Mouse (Mus musculus) kidney, embryonic 15.5 days (tissue): ENCODE results near the gene Rhbdl1. TPM values are rescaled to one million over a fixed set of nuclear protein-coding genes. Genes with fewer than 3 reads are reported as not detected.
"Not testable (repeated sequence)": the region's sequence is repeated elsewhere in the genome, so short reads cannot be mapped to it uniquely, and the experiment has no call there.

Experiments used
- ATAC-seq: fragments of 200-750 bp; cut with Nextera tagmentation; replicated peaks from 2 replicates; pipeline ENCODE4 v1.8.0; 2017; ENCODE audit warnings: moderate TSS enrichment; ENCODE audit not compliant: low FRiP score
- H3K27ac ChIP-seq: fragments of 300-500 bp; sonication (generic); 2 replicates; pipeline ENCODE4 v1.5.1; 2015; ENCODE audit warnings: mild to moderate bottlenecking, inconsistent platforms
- H3K27me3 ChIP-seq: fragments of 300-500 bp; sonication (generic); 2 replicates; pipeline ENCODE4 v1.6.1; 2015; ENCODE audit warnings: inconsistent platforms
- H3K36me3 ChIP-seq: fragments of 300-500 bp; sonication (generic); 2 replicates; pipeline ENCODE4 v1.6.1; 2015; ENCODE audit warnings: inconsistent platforms
- H3K4me1 ChIP-seq: fragments of 300-500 bp; sonication (generic); 2 replicates; pipeline ENCODE4 v1.6.1; 2015; ENCODE audit warnings: inconsistent platforms
- H3K4me2 ChIP-seq: fragments of 300-500 bp; sonication (generic); 2 replicates; pipeline ENCODE4 v1.6.1; 2015; ENCODE audit warnings: moderate library complexity, mild to moderate bottlenecking, inconsistent platforms
- H3K4me3 ChIP-seq: fragments of 300-500 bp; sonication (generic); replicated peaks from 2 replicates; pipeline ENCODE4 v1.5.1; 2015; ENCODE audit warnings: mild to moderate bottlenecking, inconsistent platforms
- H3K9ac ChIP-seq: fragments of 300-500 bp; sonication (generic); 2 replicates; pipeline ENCODE4 v1.6.1; 2015; ENCODE audit warnings: mild to moderate bottlenecking, inconsistent platforms
- H3K9me3 ChIP-seq: fragments of 300-500 bp; sonication (generic); replicated peaks from 2 replicates; pipeline ENCODE4 v1.6.1; 2016; ENCODE audit warnings: inconsistent platforms
- WGBS: fragments of 180-500 bp; shearing (Covaris S2); methylation state at CpG from one replicate; pipeline ENCODE4 v1.1.7; 2015; ENCODE audit warnings: mixed read lengths; 5-methylcytosine and 5-hydroxymethylcytosine counted together
- polyA plus RNA-seq: library from polyadenylated mRNA; unstranded; fragments of >200 nt; fragmentation: Nextera tagmentation; extraction: Ambion mirVana; gene quantifications from 2 replicates; pipeline ENCODE4 v1.2.1, GENCODE M21; 2015

The Rhbdl1 gene
- polyA plus RNA-seq, 1 experiment from 2014 or later, result 3.8 TPM

- 91% methylated on average over 32 of the region's 32 CpGs for whole genome bisulfite sequencing
These were observed 40.9 kb upstream of the Rhbdl1 start for GRCm38 (mm10) chr17:25877741-25878610.

DNA sequence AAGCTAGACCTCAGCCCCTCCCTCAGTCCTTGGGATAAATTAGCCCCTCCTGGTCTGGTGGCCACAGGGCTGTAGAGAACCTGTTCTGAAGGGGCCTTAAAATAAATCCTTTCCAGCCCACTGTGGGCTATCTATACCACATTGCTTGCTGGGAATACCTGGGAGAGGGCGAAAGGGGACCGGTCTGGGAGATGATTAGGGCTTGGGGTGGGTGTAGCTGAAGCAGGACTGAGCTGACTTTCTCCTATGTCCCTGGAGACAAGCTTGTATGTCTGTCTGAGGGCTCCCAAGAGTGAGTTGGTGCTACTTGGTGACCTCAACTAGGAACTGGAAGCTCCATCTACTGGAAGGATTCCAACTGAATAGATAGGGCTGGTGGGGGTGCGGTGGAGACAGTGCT, 39.9 kb upstream of the Rhbdl1 start:
- peaks cover 52% of the 10 kb centered on the region for H3K4me1 ChIP-seq
- no peak overlapping the region for H3K9ac ChIP-seq
- no peaks in the 10 kb centered on the region for H3K9me3 ChIP-seq
- no peak overlapping the region; the same call in 1 of the 2 replicates for H3K4me3 ChIP-seq
- H3K27ac ChIP-seq, result no peak overlapping the region
- H3K4me2 ChIP-seq, result no peak overlapping the region
- no peak for ATAC-seq
- WGBS, result 94% methylated on average over 3 of the region's 3 CpGs
- no peaks in the 10 kb centered on the region for H3K27me3 ChIP-seq
- H3K36me3 ChIP-seq, result peaks cover 24% of the 10 kb centered on the region

More at GRCm38 (mm10) chr17:25877741-25878610, 40.9 kb upstream of the Rhbdl1 start:
- Histone ChIP-seq H3K36me3 (peaks cover 33% of the 10 kb centered on the region), H3K4me3 (no peak overlapping the region), H3K27me3 (no peaks in the 10 kb centered on the region), H3K4me1 (peaks cover 54% of the 10 kb centered on the region), H3K4me2 (no peak overlapping the region), H3K27ac (no peak overlapping the region), H3K9ac (no peak overlapping the region), H3K9me3 (no peaks in the 10 kb centered on the region)
- no peak for ATAC-seq

- H3K27ac ChIP-seq, result peak overlapping the region; percentile 96; the same call in 1 of the 2 replicates
- H3K9me3 ChIP-seq, result no peaks in the 10 kb centered on the region
- H3K4me3 ChIP-seq, result peak overlapping the region; percentile 84
- peaks cover 22% of the 10 kb centered on the region for H3K36me3 ChIP-seq
- no peaks in the 10 kb centered on the region for H3K27me3 ChIP-seq
- ATAC-seq, result no peak
- H3K4me2 ChIP-seq, result peak overlapping the region; percentile 92
- 58% methylated on average over 10 of the region's 10 CpGs for WGBS
- peaks cover 46% of the 10 kb centered on the region for H3K4me1 ChIP-seq
- peak overlapping the region; percentile 77 for H3K9ac ChIP-seq
These were observed 39.3 kb upstream of the Rhbdl1 start for GRCm38 (mm10) chr17:25876347-25876915.

- H3K4me3 ChIP-seq, result peak overlapping the region; percentile 84
- 1% methylated on average over 59 of the region's 59 CpGs for WGBS
These were observed 38.4 kb upstream of the Rhbdl1 start for GRCm38 (mm10) chr17:25875171-25876136.

GRCm38 (mm10) chr17:25874721-25875170, 37.7 kb upstream of the Rhbdl1 start, which contains the start of gene Mettl26:
Mettl26 (plus strand) TSS chr17:25875074.
- H3K4me3 ChIP-seq, result peak within 1 kb of the TSS; percentile 84
- peak within 1 kb of the TSS; percentile 96 for H3K27ac ChIP-seq
- H3K27me3 ChIP-seq, result no peaks in the 10 kb centered on the region
- peak; percentile 64 for ATAC-seq
- H3K4me2 ChIP-seq, result peak within 1 kb of the TSS; percentile 92
- peaks cover 21% of the 10 kb centered on the region for H3K36me3 ChIP-seq
- WGBS, result under 1% methylated on average over 25 of the region's 25 CpGs
- H3K9me3 ChIP-seq, result no peaks in the 10 kb centered on the region
- H3K9ac ChIP-seq, result peak within 1 kb of the TSS; percentile 77
- peaks cover 29% of the 10 kb centered on the region for H3K4me1 ChIP-seq

More at GRCm38 (mm10) chr17:25875171-25876136, 38.4 kb upstream of the Rhbdl1 start:
- Histone ChIP-seq H3K4me2 (peak overlapping the region; percentile 92), H3K9me3 (no peaks in the 10 kb centered on the region), H3K36me3 (peaks cover 22% of the 10 kb centered on the region), H3K9ac (peak overlapping the region; percentile 77), H3K4me1 (peaks cover 36% of the 10 kb centered on the region), H3K27me3 (no peaks in the 10 kb centered on the region), H3K27ac (peak overlapping the region; percentile 96)
- peak; percentile 90 for ATAC-seq

DNA sequence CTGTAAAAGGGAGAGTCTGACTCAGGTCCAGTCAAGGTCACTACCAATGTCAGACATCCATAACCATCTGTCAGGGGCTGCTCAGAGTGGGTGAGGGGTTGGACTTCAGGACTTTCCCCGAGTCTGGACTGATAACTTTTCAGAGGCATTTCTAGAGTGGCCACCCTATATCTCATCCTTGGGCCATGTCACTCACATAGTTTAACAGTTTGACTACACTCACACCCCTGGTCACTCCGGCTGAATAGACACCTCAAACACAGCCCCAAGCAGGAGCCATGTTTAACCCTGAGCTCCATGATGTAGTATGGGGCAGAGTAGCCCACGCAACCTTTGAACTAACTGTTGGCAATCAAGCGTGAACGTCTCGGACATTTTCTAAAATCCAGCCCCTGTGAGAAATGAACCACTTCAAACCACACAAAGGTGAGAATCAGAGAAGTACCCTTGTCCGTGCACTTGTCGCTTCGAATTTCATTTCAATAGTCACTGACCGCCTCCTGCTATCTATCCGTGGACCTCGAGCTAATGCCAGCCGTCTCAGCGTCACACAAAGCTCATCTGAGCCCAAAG, 37.1 kb upstream of the Rhbdl1 start:
- Histone ChIP-seq H3K4me2 (peak overlapping the region; percentile 92), H3K27ac (peak overlapping the region; percentile 96), H3K9ac (peak overlapping the region; percentile 77), H3K9me3 (no peaks in the 10 kb centered on the region), H3K4me1 (peaks cover 27% of the 10 kb centered on the region), H3K4me3 (peak overlapping the region; percentile 84), H3K36me3 (peaks cover 17% of the 10 kb centered on the region), H3K27me3 (no peaks in the 10 kb centered on the region)
- ATAC-seq, result no peak
- WGBS, result 5% methylated on average over 14 of the region's 14 CpGs

- no peaks in the 10 kb centered on the region for H3K27me3 ChIP-seq
- peaks cover 10% of the 10 kb centered on the region for H3K36me3 ChIP-seq
- no peak for ATAC-seq
- H3K4me1 ChIP-seq, result peaks cover 33% of the 10 kb centered on the region
- peak overlapping the region; percentile 92 for H3K4me2 ChIP-seq
- H3K9me3 ChIP-seq, result no peaks in the 10 kb centered on the region
- peak overlapping the region; percentile 84 for H3K4me3 ChIP-seq
- WGBS, result 67% methylated on average over 11 of the region's 11 CpGs
- no peak overlapping the region for H3K9ac ChIP-seq
- peak overlapping the region; percentile 96 for H3K27ac ChIP-seq
These were observed 36.5 kb upstream of the Rhbdl1 start for GRCm38 (mm10) chr17:25873405-25874147.

DNA sequence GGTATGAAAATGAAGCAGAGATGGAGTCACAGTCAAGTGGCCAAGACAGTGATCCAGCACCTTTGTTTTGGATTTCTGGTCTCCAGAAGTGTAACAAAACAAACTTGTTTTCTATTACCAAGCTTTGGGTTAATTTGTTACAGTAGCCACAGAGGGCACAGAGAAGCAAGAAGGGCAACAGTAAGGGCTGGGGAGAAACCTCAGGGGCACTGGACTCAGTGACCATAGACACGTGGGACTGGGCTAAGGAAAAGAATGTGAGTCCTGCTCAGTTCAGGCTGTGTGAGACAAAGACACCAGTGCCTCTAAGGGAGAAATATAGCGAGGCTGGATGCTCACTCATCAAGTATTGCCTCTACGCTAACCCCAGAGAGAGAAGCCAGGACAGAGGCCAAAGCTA, 35.6 kb upstream of the Rhbdl1 start:
- Histone ChIP-seq H3K4me1 (peaks cover 39% of the 10 kb centered on the region), H3K4me3 (no peak overlapping the region), H3K36me3 (peaks cover 1% of the 10 kb centered on the region), H3K27me3 (no peaks in the 10 kb centered on the region), H3K9me3 (no peaks in the 10 kb centered on the region), H3K27ac (no peak overlapping the region), H3K4me2 (no peak overlapping the region), H3K9ac (no peak overlapping the region)
- WGBS, result 81% methylated on average over 3 of the region's 3 CpGs
- ATAC-seq, result no peak

- not testable (repeated sequence) for H3K4me2 ChIP-seq, H3K36me3 ChIP-seq, H3K9ac ChIP-seq, H3K27ac ChIP-seq, H3K9me3 ChIP-seq, H3K4me3 ChIP-seq, H3K27me3 ChIP-seq, ATAC-seq
- H3K4me1 ChIP-seq, result peaks cover 43% of the 10 kb centered on the region
These were observed 34.5 kb upstream of the Rhbdl1 start for GRCm38 (mm10) chr17:25871566-25871965.

DNA sequence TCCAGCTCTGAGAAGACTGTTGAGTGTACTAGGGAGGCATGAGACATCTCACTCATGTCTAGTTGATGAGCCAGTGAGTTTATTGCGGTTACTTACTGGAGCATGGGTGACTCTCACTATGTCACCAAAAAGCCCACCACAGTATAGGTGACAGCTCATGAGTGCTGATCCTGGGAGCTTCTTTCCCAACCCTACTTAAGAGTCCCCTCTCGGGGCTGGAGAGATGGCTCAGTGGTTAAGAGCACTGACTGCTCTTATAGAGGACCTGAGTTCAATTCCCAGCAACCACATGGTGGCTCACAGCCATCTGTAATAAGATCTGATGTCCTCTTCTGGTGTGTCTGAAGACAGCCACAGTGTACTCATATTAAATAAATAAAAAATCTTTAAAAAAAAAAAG, 32.9 kb upstream of the Rhbdl1 start:
- H3K27ac ChIP-seq, result no peak overlapping the region
- no peak overlapping the region for H3K4me2 ChIP-seq
- 92% methylated on average over 2 of the region's 2 CpGs for WGBS
- no peak overlapping the region for H3K9ac ChIP-seq
- ATAC-seq, result no peak
- peaks cover 37% of the 10 kb centered on the region for H3K4me1 ChIP-seq
- no peak overlapping the region for H3K4me3 ChIP-seq
- no peaks in the 10 kb centered on the region for H3K27me3 ChIP-seq
- no peaks in the 10 kb centered on the region for H3K9me3 ChIP-seq
- H3K36me3 ChIP-seq, result no peaks in the 10 kb centered on the region

GRCm38 (mm10) chr17:25869498-25869897, 32.4 kb upstream of the Rhbdl1 start:
- ATAC-seq, result no peak
- H3K4me2 ChIP-seq, result no peak overlapping the region
- no peaks in the 10 kb centered on the region for H3K27me3 ChIP-seq
- no peak overlapping the region for H3K27ac ChIP-seq
- H3K4me3 ChIP-seq, result no peak overlapping the region
- peaks cover 2% of the 10 kb centered on the region; the same call in 1 of the 2 replicates for H3K36me3 ChIP-seq
- no peak overlapping the region for H3K9ac ChIP-seq
- 88% methylated on average over 8 of the region's 8 CpGs for WGBS
- H3K9me3 ChIP-seq, result no peaks in the 10 kb centered on the region
- H3K4me1 ChIP-seq, result peaks cover 36% of the 10 kb centered on the region
